Mouse (Mus musculus): ENCODE results near the gene Pcsk4. TPM values are rescaled to one million over a fixed set of nuclear protein-coding genes. Genes with fewer than 3 reads are reported as not detected.

The Pcsk4 gene
- total RNA-seq, 4 experiments from 2014 or later = 0.67 to 1.1 (median 0.91) TPM

DNA sequence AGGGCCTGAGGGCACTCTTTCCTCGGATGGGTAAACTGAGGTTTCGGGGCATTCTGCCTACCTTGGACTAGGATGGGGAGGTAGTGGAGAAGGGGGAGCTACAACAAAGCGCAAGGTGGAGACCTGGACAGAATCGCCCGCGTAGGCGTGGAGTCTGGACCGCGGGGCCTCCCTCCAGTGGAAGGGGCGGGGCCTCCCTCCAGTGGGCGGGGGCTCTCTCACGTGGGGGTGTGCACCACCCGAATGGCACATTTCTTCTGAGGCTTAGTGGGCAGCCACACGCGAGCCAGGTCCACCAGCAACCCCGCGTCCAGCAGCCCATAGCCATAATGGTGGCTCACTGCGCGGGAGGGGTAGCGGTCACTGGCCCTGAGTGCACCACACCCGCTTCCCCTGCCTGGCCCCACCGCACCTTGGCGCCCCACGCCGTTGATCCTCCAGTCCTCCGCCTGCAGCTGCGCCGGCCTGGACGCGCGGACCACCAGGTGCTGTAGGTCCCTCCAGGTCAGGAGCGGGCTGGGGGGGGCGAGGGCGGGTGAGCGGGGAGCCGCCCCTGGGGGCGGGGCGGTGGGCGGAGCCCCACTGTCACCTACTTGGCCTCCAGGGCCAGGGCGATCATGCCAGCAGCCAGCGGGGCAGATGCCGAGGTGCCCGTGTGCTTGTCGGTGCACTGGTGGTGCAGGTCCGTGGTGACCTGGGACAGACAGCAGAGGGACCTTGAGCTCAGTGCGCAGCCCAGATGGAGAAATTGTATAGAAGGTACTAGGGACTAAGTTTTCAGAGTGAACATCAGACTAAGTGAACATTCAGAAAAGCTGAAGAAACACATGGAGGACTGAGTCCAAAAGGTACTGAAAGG lies 5.8 kb downstream of the Pcsk4 start:
- peak; percentile 66 to 77 for DNase-seq (ENCODE audit: low spot score in 2 of 2)

DNA sequence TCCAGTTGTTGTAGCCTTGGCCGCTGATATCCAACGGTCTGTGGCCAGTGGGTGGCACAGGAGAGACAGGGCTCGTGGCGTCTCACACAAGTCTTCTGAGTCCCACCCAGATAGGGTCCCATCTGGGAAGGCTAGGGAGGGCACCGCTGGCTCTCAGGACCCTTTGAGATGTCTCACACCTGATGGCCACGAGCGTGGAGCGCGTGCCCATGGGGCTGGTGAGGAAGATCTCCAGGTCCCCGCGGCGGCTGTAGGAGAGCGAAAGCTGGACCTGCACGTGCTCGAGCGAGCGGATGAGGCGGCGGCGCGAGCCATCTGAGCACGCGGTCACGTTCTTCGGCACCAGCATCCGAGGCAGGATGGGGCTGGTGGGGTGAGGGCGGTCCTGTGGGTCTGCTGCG lies 6.5 kb downstream of the Pcsk4 start:
- DNase-seq (ENCODE audit: low spot score in 2 of 2) = no peak

DNA sequence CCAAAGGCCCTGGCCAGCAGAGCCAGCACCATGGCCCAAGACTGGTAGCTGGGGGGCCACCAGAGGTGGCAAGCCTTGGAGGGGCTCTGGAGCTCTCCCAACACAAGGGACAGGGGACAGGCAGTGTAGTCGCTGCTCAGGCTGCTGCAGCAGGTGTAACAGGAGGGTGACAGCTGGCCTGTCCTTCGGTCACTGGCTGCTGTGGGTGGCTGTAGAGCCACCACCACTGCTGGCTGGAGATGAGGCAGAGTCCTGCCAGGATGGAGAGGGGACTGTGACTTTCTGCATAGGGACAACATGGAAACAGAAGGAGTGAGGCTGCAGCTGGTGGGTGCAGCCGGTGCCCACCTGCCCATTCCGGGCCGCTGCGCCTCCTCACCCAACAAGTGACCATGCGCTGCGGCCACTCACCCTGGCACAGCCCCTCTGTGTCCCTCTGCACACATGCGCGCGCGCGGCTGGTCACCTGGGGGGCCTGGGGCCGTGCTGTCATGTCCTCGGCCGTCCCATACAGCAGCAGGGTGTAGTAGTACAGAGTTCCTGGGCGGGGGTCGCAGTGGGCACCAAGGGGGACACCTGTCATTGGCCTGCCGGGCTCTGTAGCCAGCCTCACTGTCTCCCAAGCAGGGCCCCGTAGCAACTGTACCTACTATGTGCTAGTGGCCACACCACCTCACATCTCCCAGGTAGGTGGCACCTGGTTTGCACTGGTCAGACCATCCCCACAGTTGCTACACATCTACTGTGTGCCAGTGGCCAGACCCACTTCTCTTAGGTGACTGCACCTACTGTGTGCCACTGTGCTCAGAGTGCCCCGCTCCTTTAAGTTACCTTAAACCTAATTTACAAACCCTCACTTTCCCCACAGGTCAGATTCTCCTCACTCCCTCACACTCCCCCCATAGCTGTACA lies 7.4 kb downstream of the Pcsk4 start:
- no peak for DNase-seq (ENCODE audit: low spot score in 2 of 2)

DNA sequence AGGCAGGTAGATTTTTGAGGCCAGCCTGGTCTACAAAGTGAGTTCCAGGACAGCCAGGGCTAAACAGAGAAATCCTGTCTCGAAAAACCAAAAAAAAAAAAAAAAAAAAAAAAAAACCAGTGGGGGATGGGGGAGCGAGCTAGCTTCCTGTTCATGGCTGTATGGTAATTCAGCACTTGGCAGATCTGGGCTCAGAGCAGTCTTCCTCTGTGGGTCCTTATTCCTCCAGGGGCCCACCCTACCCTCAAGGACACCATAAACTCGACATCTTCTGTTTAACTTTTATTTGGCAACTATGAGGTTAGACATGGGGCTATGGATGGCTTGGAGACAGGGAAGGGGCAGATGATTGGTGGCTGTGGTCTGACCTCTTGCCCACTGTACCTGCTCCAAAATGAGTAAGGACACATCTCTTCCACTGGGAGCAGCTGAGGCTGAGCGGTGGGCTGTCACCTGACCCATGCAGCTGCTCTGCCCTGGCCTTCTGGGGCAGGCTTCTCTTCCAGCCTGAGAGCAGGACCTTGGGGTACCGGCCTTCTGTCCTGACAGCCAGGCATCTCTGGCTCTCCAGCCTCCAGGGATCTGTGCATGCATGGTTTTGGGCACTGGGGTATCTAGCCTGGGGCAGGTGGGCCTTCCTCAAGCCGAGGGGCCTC lies 8.2 kb downstream of the Pcsk4 start:
- DNase-seq (ENCODE audit: low spot score in 2 of 2) = no peak

DNA sequence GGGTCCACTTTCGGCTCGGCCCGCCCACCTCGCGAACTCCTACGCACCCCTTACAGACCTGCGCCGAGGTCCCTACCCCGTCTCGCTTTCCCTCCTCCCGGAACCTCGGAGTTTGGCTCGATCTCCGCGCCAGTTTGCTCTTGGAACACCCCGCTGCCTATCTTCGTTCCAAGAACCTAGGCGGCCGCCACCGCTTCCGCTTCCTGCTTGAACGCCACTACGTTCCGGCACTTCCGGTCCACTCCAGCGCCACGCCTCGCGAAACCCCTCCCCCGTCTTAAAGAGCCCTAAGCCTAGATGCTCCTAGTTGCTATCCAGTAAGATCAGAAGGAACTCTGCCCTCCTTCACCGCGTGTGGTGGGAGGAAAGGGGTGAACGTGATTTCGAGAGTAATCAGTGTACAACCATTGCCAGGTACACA lies 8.9 kb downstream of the Pcsk4 start, which contains the start of gene 2310011J03Rik:
Gene 2310011J03Rik (minus strand): TSS at position 198 of the 421 bp plus-strand sequence.
- peak; percentile 90 for DNase-seq (ENCODE audit: low spot score in 2 of 2)

DNA sequence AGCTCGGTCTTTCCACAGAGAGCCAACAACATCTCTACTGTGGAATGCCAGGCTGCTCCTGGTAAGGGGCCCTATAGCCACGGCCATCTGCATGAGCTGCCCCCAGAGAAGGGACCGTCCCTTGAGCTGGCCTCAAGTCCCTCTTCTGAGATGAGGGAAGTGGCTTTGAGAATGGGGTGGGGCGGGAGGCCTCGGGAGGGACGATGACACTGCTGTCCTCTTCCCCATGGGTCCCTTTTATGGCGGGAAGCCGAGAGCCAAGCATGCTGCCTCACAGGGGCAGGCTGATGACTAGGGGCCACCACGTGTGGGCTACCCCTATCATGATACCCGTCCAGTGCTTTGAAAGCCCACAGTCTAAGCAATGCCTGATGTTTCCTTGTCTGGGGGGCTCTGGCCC lies 12.3 kb downstream of the Pcsk4 start:
- DNase-seq (ENCODE audit: low spot score in 2 of 2) = no peak

DNA sequence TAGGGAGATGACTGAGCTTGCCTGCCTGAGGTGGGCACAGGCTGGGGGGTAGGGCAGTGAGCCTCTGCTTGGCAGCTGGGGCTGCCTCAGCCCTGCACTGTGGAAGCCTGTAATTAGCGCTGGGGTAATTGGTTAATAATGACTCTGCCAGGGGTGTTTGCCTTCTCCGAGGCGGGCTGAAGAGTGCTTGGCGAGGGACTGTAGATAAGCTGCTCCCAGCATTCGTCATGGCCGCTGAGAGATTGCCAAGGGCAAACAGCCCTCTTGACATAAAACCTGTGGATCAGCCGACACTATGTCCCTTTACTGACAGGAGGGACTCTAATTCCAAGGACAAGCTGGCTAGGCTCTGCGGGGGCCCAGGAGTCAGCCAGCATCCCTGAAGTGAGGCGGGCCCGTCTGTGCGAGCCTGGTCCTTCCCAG lies 12.9 kb downstream of the Pcsk4 start:
- no peak for DNase-seq (ENCODE audit: low spot score in 2 of 2)

DNA sequence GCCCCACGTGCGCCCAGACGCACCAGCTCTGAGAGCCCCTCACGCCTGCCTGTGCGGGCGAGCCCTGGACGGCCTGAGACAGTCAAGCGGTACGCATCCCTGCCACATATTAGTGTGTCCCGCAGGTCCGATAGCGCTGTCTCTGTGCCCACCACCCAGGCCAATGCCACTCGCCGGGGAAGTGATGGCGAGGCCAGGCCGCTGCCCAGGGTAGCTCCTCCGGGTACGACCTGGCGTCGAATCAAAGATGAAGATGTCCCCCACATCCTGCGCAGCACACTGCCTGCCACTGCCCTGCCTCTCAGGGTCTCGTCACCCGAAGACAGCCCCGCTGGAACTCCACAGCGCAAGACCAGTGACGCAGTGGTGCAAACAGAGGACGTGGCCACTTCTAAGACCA lies 14.0 kb downstream of the Pcsk4 start:
- DNase-seq (ENCODE audit: low spot score in 2 of 2) = no peak

DNA sequence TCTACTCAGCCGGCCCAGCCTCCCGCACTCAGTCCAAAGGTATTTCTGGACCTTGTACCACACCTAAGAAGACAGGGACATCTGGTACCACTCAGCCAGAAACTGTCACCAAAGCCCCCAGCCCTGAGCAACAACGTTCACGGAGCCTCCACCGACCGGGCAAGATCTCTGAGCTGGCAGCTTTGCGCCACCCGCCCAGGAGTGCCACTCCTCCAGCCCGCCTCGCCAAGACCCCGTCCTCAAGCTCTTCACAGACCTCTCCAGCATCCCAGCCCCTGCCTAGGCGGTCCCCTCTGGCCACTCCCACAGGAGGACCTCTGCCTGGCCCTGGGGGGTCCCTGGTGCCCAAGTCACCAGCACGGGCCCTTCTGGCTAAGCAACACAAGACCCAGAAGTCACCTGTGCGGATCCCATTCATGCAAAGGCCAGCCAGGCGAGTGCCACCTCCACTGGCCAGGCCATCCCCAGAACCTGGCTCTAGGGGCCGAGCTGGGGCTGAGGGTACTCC lies 14.8 kb downstream of the Pcsk4 start:
- no peak for DNase-seq (ENCODE audit: low spot score in 2 of 2)

DNA sequence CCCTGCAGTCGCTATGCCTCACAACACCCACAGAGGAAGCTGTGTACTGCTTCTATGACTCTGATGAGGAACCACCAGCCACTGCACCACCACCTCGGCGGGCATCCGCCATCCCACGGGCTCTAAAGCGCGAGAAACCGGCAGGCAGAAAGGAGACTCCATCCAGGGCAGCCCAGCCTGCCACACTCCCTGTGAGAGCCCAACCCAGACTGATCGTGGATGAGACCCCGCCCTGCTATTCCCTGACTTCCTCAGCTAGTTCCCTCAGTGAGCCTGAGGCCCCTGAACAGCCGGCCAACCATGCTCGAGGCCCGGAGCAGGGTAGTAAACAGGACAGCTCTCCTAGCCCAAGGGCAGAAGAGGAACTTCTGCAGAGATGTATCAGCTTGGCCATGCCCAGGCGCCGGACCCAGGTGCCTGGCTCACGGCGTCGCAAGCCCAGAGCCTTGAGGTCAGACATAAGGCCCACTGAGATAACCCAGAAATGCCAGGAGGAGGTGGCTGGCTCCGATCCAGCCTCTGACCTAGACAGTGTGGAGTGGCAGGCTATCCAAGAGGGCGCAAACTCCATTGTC lies 15.6 kb downstream of the Pcsk4 start:
- DNase-seq (ENCODE audit: low spot score in 2 of 2) = no peak

DNA sequence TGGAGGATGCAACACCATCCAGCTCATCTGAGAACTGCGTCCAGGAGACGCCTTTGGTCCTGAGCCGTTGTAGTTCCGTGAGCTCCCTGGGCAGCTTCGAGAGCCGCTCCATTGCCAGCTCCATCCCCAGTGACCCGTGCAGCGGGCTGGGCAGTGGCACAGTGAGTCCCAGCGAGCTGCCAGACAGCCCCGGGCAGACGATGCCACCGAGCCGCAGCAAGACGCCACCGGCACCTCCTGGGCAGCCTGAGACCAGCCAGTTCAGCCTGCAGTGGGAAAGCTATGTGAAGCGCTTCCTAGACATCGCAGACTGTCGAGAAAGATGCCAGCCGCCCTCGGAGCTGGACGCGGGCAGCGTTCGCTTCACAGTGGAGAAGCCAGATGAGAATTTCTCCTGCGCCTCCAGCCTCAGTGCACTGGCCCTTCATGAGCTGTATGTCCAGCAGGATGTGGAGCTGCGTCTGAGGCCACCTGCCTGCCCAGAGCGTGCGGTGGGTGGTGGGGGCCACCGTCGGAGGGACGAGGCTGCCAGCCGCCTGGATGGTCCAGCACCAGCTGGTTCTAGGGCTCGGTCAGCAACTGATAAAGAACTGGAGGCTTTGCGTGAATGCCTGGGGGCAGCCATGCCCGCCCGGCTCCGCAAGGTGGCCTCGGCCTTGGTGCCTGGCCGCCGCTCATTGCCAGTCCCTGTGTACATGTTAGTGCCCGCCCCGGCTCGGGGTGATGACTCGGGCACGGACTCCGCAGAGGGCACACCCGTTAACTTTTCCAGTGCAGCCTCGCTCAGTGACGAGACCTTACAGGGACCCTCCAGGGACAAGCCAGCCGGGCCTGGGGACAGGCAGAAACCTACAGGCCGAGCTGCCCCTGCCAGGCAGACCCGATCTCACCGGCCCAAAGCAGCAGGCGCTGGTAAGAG lies 16.5 kb downstream of the Pcsk4 start:
- no peak for DNase-seq (ENCODE audit: low spot score in 2 of 2)

DNA sequence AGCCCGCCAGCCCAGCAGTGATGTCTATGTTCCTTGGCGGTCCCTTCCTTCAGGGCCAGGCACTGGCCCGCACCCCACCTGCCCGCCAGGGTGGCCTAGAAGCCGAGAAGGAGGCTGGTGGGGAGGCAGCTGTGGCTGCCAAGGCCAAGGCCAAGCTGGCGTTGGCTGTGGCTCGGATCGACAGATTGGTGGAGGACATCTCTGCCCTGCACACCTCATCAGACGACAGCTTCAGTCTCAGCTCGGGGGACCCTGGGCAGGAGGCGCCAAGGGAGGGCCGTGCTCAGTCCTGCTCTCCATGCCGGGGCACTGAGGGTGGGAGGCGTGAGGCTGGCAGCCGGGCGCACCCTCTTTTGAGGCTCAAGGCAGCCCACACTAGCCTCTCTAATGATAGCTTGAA lies 17.7 kb downstream of the Pcsk4 start:
- no peak for DNase-seq (ENCODE audit: low spot score in 2 of 2)

DNA sequence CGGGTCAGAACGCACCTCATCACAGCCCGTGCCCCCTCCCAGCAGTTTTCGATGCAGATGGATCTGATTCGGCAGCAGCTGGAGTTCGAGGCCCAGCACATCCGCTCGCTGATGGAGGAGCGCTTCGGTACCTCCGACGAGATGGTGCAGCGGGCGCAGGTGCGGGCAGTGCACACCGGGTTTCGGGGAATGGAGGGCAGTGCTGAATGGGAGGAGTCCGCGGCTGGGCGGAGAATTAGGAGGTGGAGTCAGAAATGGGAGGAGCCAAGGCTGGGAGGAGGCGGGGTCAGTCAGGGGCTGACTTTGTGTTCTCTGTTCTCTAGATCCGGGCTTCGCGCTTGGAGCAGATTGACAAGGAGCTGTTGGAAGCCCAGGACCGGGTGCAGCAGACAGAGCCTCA lies 24.4 kb downstream of the Pcsk4 start:
- no peak for DNase-seq (ENCODE audit: low spot score in 2 of 2)

DNA sequence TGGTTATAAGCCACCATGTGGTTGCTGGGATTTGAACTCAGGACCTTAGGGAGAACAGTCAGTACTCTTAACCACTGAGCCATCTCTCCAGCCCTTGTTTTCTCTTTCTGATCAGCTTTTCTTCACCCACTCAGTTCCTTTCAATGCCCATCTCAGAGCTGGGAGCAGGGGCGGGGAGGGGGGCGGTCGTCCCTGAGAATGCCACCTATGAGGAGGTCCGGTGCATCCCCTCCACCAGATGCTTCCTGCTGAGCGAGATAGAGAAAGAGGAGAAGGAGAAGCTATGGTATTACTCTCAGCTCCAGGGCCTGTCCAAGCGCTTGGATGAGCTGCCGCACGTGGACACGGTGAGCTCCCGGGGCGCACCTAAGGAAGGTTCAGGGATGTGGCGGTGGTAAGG lies 24.8 kb downstream of the Pcsk4 start:
- no peak for DNase-seq (ENCODE audit: low spot score in 2 of 2)

DNA sequence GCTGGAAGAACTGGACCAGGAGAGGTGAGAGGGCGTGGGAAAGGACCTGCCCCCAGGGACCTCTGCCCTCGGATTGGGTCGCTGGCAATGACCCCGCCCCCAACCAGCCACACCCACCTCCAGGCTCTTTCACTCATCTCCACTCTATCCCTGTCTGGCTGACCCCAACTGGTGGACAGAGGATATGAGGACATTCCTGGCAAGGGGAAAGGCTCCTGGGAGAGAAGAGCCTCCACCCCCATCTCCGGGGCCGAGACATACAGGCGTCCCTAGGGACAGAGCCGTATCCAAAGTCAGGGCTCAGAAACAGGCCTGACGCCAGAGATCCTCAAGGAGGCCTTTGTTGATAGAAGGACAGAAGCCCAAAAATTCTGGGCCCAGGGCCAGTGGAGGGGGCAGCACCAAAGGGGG lies 26.8 kb downstream of the Pcsk4 start:
- peak; percentile 84 to 86 for DNase-seq (ENCODE audit: low spot score in 2 of 2)

DNA sequence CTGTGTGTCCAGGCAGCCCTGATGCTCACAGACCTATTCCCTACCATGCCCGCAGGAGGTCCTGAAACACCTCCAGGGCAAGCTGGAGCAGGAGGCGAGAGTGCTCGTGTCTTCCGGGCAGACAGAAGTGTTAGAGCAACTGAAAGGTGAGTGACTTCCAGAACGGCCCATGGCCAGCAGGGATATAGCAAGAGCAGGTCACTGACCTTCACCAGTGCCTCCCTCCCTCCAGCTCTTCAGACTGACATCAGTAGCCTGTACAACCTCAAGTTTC lies 27.3 kb downstream of the Pcsk4 start:
- DNase-seq (ENCODE audit: low spot score in 2 of 2) = no peak

DNA sequence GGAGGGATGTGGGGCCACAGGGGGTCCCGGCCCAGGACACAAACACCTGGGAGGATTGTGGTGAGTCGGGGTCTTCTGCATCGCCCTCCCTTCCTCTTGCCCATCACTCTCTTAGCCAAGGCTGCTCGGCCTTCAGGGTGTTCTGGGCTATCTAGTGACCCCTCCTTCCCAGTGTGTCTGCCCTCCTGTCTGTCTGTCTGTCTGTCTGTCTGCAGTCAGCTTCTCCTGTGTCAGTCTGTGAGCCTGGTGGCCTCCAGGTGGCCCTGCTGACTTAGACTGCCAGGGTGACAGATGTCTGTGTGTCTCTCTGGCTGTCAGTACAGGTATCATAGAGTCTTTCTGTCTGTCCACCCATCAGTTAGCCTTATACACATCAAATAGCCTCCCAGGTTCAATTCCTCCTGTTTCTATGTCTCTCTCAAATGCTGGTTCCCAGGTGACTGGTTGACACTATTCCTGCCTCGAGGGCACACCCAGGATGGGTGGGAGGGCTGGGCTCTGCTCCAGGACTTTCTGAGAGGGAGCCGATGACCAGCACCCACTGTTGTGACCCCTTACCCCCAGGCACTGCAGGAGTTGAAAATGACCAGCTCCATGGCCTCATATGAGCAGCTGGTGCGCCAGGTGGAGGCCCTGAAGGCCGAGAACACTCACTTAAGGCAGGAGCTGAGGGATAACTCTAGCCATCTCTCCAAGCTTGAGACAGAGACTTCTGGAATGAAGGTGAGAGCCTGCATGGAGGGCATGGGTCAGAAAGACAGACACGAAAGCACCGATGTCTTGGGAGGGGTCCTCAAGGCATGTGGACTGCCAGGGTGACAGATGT lies 27.8 kb downstream of the Pcsk4 start:
- no peak for DNase-seq (ENCODE audit: low spot score in 2 of 2)

DNA sequence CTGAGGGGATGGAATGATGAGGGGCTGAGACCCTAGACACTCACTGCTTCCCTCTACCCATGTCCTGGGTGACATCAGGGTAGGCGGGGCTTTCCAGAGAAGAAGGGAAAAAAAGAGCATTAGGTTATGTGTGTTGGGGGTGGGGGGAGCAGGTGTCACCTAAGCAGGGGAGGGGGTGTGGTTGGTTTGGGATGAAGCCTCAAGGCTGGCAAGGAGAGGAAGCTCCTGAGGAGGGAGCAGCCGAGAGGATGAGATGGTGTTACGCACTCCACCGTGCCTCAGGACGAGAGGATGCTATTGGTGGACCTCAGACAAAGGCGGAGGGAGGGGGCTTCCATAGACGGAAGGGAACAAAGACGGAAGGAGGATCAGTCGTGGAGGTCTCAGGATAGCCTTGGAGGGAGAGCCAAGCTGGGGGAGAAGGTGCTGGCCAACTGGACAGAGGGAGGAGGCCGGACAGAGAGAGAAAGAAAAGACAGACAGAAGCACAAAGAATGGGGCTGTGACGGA lies 28.6 kb downstream of the Pcsk4 start:
- no peak for DNase-seq (ENCODE audit: low spot score in 2 of 2)

DNA sequence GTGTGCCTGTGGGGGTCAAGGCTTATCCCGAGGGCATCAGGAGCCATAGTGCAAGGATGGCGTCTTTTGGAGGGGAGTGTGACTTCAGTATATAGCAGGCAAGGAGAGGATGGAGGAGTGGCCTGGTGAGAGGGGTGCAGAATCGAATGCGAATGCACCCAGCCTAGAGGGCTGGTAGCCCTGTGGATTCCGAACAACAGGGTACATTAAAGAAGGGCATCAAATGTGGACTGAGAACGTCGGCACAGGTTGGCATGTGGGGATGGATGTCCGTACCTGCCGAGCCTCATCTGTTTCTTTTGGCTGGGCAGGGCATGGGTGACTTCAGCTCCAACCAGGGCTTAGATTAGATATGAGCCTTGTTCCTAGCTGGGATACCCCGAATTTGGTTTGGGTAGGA lies 29.5 kb downstream of the Pcsk4 start:
- DNase-seq (ENCODE audit: low spot score in 2 of 2) = no peak
